Mouse (Mus musculus) heart, postnatal 0 days (tissue): ENCODE measurements around the gene Tmed1. TPM values are rescaled to one million over a fixed set of nuclear protein-coding genes. Genes with fewer than 3 reads are reported as not detected.

Experiments
- ATAC-seq: fragments of 200-750 bp; cut with Nextera tagmentation; 2 replicates; pipeline ENCODE4 v1.8.0; 2017; ENCODE audit warnings: low read depth, moderate number of reproducible peaks, moderate library complexity; ENCODE audit not compliant: insufficient read depth
- DNase-seq: peaks from one replicate; pipeline ENCODE4 v3.0.0-alpha.2; 2016; ENCODE audit warnings: low spot score
- H3K27ac ChIP-seq: fragments of 300-500 bp; sonication (generic); 2 replicates; pipeline ENCODE4 v1.5.1; 2014; ENCODE audit warnings: low read depth, mild to moderate bottlenecking
- H3K27me3 ChIP-seq: fragments of 300-500 bp; sonication (generic); 2 replicates; pipeline ENCODE4 v1.6.1; 2014; ENCODE audit warnings: low read length, mixed read lengths; ENCODE audit not compliant: control insufficient read depth, insufficient read depth
- H3K36me3 ChIP-seq: fragments of 300-500 bp; sonication (generic); replicated peaks from 2 replicates; pipeline ENCODE4 v1.6.1; 2014; ENCODE audit warnings: low read length, mixed read lengths; ENCODE audit not compliant: control insufficient read depth, insufficient read depth
- H3K4me1 ChIP-seq: fragments of 300-500 bp; sonication (generic); 2 replicates; pipeline ENCODE4 v1.6.1; 2014; ENCODE audit warnings: antibody characterized with exemption; ENCODE audit not compliant: control insufficient read depth, insufficient read depth
- H3K4me2 ChIP-seq: fragments of 300-500 bp; sonication (generic); 2 replicates; pipeline ENCODE4 v1.6.1; 2014; ENCODE audit warnings: low read depth, mild to moderate bottlenecking, low read length, moderate library complexity
- H3K4me3 ChIP-seq: fragments of 300-500 bp; sonication (generic); 2 replicates; pipeline ENCODE4 v1.5.1; 2014; ENCODE audit warnings: low read depth, low read length
- H3K9ac ChIP-seq: fragments of 300-500 bp; sonication (generic); replicated peaks from 2 replicates; pipeline ENCODE4 v1.6.1; 2014; ENCODE audit warnings: low read depth, low read length, mixed read lengths
- H3K9me3 ChIP-seq: fragments of 300-500 bp; sonication (generic); replicated peaks from 2 replicates; pipeline ENCODE4 v1.6.1; 2016; ENCODE audit warnings: low read length; ENCODE audit not compliant: control insufficient read depth
- CTCF ChIP-seq: IDR thresholded peaks from 2 replicates; pipeline ENCODE4 v1.5.1; 2016; ENCODE audit warnings: antibody characterized with exemption, control low read depth, low read depth
- EP300 ChIP-seq: IDR thresholded peaks from 2 replicates; pipeline ENCODE4 v1.6.1; 2016; ENCODE audit warnings: antibody characterized with exemption, low read depth
- WGBS: fragments of 180-500 bp; shearing (Covaris S2); extraction: QIAGEN DNeasy Blood & Tissue Kit; methylation state at CpG from one replicate; pipeline ENCODE4 v1.1.7; 2014; 5-methylcytosine and 5-hydroxymethylcytosine counted together
- polyA plus RNA-seq: library from polyadenylated mRNA; unstranded; fragments of >200 nt; fragmentation: Nextera tagmentation; extraction: Ambion mirVana; gene quantifications from 2 replicates; pipeline ENCODE4 v1.2.1, GENCODE M21; 2015
- total RNA-seq: library from RNA; depleted of rRNA; stranded (reverse); fragments of >200 nt; gene quantifications from 2 replicates; pipeline ENCODE4 v1.2.3, GENCODE M21; 2014; ENCODE audit warnings: low replicate concordance

Tmed1 gene
- total and polyA plus RNA-seq, 2 experiments from 2014 or later = 70.5 to 83.7 TPM

DNA sequence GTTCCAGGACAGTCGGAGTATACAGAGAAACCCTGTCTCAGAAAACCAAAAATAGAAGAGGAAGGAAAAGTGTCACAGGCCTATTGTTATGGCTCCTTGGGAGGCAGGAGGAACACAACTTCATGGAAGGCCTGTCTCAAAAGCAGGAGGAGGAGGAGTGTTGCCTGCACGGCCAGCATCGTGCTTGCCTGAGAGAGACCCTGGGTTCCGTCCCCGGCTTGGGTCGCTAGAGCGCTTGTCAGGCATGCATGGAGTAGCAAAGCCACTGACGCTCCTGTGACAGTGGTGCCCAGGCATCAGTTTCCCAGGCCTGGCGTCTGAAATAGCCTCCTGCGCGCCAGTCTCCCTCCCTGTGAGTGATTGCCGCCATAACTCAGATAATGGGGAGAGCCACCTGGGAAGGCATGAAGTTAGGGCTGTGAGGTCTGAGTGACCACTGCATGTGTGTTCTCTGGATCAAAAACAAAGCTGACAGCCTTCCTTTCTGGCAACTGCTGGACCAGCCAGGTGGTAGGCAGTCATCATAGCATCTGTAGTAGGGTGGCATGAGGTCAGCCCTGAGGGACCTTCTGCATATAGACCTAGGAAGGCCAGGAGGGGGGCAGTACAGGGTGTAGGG is 11.7 kb downstream of the Tmed1 start:
- Histone ChIP-seq H3K9me3 (no peaks in the 10 kb centered on the region), H3K27ac (no peak overlapping the region), H3K4me1 (no peaks in the 10 kb centered on the region), H3K4me3 (no peak overlapping the region), H3K27me3 (no peaks in the 10 kb centered on the region), H3K36me3 (peaks cover 63% of the 10 kb centered on the region), H3K9ac (no peak overlapping the region), H3K4me2 (no peak overlapping the region)
- ATAC-seq (no peak), DNase-seq (no peak)
- 71% methylated on average over 12 of the region's 12 CpGs for WGBS
- TF ChIP-seq EP300 = no peak
- TF ChIP-seq CTCF = no peak

- Histone ChIP-seq H3K9me3 (no peaks in the 10 kb centered on the region), H3K4me3 (no peak overlapping the region), H3K27ac (peak overlapping the region; percentile 14; the same call in 1 of the 2 replicates), H3K4me2 (no peak overlapping the region), H3K36me3 (peaks cover 64% of the 10 kb centered on the region), H3K9ac (no peak overlapping the region), H3K27me3 (no peaks in the 10 kb centered on the region), H3K4me1 (no peaks in the 10 kb centered on the region)
- DNase-seq (no peak), ATAC-seq (no peak)
- TF ChIP-seq CTCF (no peak), EP300 (no peak)
- WGBS = 82% methylated on average over 2 of the region's 2 CpGs
Measured at GRCm38 (mm10) chr9:21497664-21498063, 12.4 kb downstream of the Tmed1 start.

GRCm38 (mm10) chr9:21497050-21497542 is 13.0 kb downstream of the Tmed1 start:
- Histone ChIP-seq H3K9me3 (no peaks in the 10 kb centered on the region), H3K27ac (peak overlapping the region; percentile 14; the same call in 1 of the 2 replicates), H3K9ac (no peak overlapping the region), H3K27me3 (no peaks in the 10 kb centered on the region), H3K36me3 (peaks cover 61% of the 10 kb centered on the region), H3K4me1 (no peaks in the 10 kb centered on the region), H3K4me3 (no peak overlapping the region), H3K4me2 (no peak overlapping the region)
- DNase-seq = no peak
- no peak for ATAC-seq
- WGBS = 91% methylated on average over 16 of the region's 16 CpGs
- TF ChIP-seq EP300 = no peak
- no peak for TF ChIP-seq CTCF

DNA sequence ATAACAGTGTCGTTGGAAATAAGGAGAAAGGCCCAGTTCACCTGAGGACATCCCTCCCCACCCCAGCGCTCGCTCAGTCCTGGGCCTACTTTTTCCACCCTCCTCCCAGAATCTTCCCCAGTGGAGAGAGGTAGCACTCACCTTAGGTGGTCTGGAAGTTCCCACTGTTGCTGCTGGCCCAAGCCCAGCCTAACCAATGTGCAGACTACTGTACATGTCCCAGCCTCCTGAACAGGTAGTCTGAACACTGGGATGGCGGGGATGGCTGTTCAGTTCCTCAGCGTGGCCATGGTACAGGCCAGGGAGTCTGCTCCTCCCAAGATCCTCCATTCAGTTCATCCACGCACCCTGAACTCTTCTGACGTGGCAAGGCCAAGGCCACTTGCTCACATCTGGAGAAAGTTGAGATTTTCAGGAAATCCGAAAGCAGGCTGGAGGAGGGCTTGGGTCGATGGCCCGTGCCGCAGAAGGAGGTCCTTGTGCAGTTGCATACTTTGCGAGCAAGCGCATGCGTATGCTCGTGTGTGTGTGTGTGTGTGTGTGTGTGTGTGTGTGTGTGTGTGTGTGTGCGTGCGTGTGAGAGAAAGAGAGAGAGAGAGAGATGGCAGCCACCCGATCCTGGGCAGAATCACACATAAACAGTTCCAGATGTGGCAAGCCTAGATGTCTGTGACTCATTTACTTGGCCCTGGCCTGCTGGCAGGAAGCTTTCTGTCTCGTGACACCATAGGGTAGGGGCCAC is 13.6 kb downstream of the Tmed1 start:
- no peaks in the 10 kb centered on the region for H3K27me3 ChIP-seq

GRCm38 (mm10) chr9:21494726-21495125 is 15.3 kb downstream of the Tmed1 start:
- H3K27ac ChIP-seq = no peak overlapping the region

More for the DNA sequence above, 13.6 kb downstream of the Tmed1 start:
- no peak overlapping the region for H3K4me2 ChIP-seq
- H3K9ac ChIP-seq = no peak overlapping the region
- 81% methylated on average over 19 of the region's 19 CpGs for whole genome bisulfite sequencing
- H3K4me3 ChIP-seq = no peak overlapping the region
- no peaks in the 10 kb centered on the region for H3K4me1 ChIP-seq
- ATAC-seq (no peak; the same call in 1 of the 2 replicates), DNase-seq (no peak)
- H3K27ac ChIP-seq = 0 out of 2 replicates have a peak overlapping the region, but pooled peaks have one; percentile 17
- TF ChIP-seq CTCF (no peak), EP300 (no peak)
- H3K9me3 ChIP-seq = no peaks in the 10 kb centered on the region
- peaks cover 66% of the 10 kb centered on the region for H3K36me3 ChIP-seq

More at GRCm38 (mm10) chr9:21494726-21495125, 15.3 kb downstream of the Tmed1 start:
- H3K9ac ChIP-seq = no peak overlapping the region
- peaks cover 77% of the 10 kb centered on the region for H3K36me3 ChIP-seq
- H3K27me3 ChIP-seq = no peaks in the 10 kb centered on the region
- no peak for DNase-seq
- WGBS = 58% methylated on average over 9 of the region's 9 CpGs
- H3K4me1 ChIP-seq = no peaks in the 10 kb centered on the region
- no peak for ATAC-seq
- H3K4me3 ChIP-seq = no peak overlapping the region
- H3K9me3 ChIP-seq = no peaks in the 10 kb centered on the region
- TF ChIP-seq CTCF = no peak
- no peak for TF ChIP-seq EP300
- H3K4me2 ChIP-seq = no peak overlapping the region
